Mouse (Mus musculus) heart, embryonic 14.5 days (tissue): ENCODE measurements around the gene Dmac2. TPM values are rescaled to one million over a fixed set of nuclear protein-coding genes. Genes with fewer than 3 reads are reported as not detected.
A peak's percentile ranks its signal among the peaks of the same experiment; 100 is the strongest.
"Not testable (repeated sequence)": the region's sequence is repeated elsewhere in the genome, so short reads cannot be mapped to it uniquely, and the experiment has no call there.

Experiments used
- ATAC-seq: fragments of 200-750 bp; cut with Nextera tagmentation; 2 replicates; pipeline ENCODE4 v1.8.0; 2017; ENCODE audit warnings: low read depth, moderate TSS enrichment; ENCODE audit not compliant: insufficient number of reproducible peaks, insufficient read depth, low FRiP score
- H3K27ac ChIP-seq, 2 experiments: fragments of 200-500 bp in 1 of 2; fragments of 300-500 bp in 1 of 2; sonication (generic) in 1 of 2; replicated peaks in 1 of 2; 2 replicates each; pipeline ENCODE4 v1.5.1; 2012 to 2014; ENCODE audit warnings: low read depth in 2 of 2, low read length in 2 of 2, control low read depth in 1 of 2, mild to moderate bottlenecking in 1 of 2, mixed read lengths in 1 of 2; ENCODE audit not compliant: control insufficient read depth in 1 of 2, insufficient read depth in 1 of 2
- H3K27me3 ChIP-seq: fragments of 300-500 bp; sonication (generic); 2 replicates; pipeline ENCODE4 v1.6.1; 2014; ENCODE audit warnings: mild to moderate bottlenecking, low read length, control low read depth; ENCODE audit not compliant: control insufficient read depth, insufficient read depth
- H3K36me3 ChIP-seq: fragments of 300-500 bp; sonication (generic); 2 replicates; pipeline ENCODE4 v1.6.1; 2014; ENCODE audit warnings: mild to moderate bottlenecking, control low read depth, low read length, mixed read lengths; ENCODE audit not compliant: control insufficient read depth, insufficient read depth
- H3K4me1 ChIP-seq, 2 experiments: fragments of 200-500 bp in 1 of 2; fragments of 300-500 bp in 1 of 2; sonication (generic) in 1 of 2; 2 replicates each; pipeline ENCODE4 v1.6.1; 2012 to 2014; ENCODE audit warnings: low read length in 2 of 2, control low read depth in 1 of 2, mixed read lengths in 1 of 2; ENCODE audit not compliant: control insufficient read depth in 2 of 2, insufficient read depth in 2 of 2
- H3K4me2 ChIP-seq: fragments of 300-500 bp; sonication (generic); 2 replicates; pipeline ENCODE4 v1.6.1; 2014; ENCODE audit warnings: mild to moderate bottlenecking, low read length
- H3K4me3 ChIP-seq, 2 experiments: fragments of 200-500 bp in 1 of 2; fragments of 300-500 bp in 1 of 2; sonication (generic) in 1 of 2; 2 replicates each; pipeline ENCODE4 v1.5.1; 2012 to 2014; ENCODE audit warnings: low read length in 2 of 2, mild to moderate bottlenecking in 2 of 2, control low read depth in 1 of 2, low read depth in 1 of 2, moderate library complexity in 1 of 2; ENCODE audit not compliant: control insufficient read depth in 1 of 2, insufficient read depth in 1 of 2
- H3K9ac ChIP-seq: fragments of 300-500 bp; sonication (generic); 2 replicates; pipeline ENCODE4 v1.6.1; 2014; ENCODE audit warnings: mild to moderate bottlenecking, low read length
- H3K9me3 ChIP-seq: fragments of 300-500 bp; sonication (generic); 2 replicates; pipeline ENCODE4 v1.6.1; 2016; ENCODE audit warnings: low read length, control low read depth; ENCODE audit not compliant: control insufficient read depth
- WGBS: fragments of 180-500 bp; shearing (Covaris S2); extraction: QIAGEN DNeasy Blood & Tissue Kit; methylation state at CpG from one replicate; pipeline ENCODE4 v1.1.7; 2014; 5-methylcytosine and 5-hydroxymethylcytosine counted together
- polyA plus RNA-seq: library from polyadenylated mRNA; unstranded; fragments of >200 nt; fragmentation: Nextera tagmentation; extraction: Ambion mirVana; gene quantifications from 2 replicates; pipeline ENCODE4 v1.2.1, GENCODE M21; 2014

Dmac2 gene
- polyA plus RNA-seq, result 62.7 and 66.3 TPM in 2 replicates

GRCm38 (mm10) chr7:25618865-25619721, at the start of gene Dmac2:
TSS of gene Dmac2 (plus strand) at chr7:25619414.
- Histone ChIP-seq H3K4me1 (peaks cover 5 to 6% of the 10 kb centered on the region in 2 experiments), H3K27ac (peak within 1 kb of the TSS; percentile 51 to 77), H3K27me3 (no peaks in the 10 kb centered on the region), H3K9me3 (no peaks in the 10 kb centered on the region), H3K4me2 (peak within 1 kb of the TSS; percentile 86), H3K36me3 (peaks cover 35% of the 10 kb centered on the region), H3K9ac (peak within 1 kb of the TSS; percentile 79), H3K4me3 (peak within 1 kb of the TSS; percentile 81 to 87)
- peak; percentile 87 for ATAC-seq
- 1% methylated on average over 53 of the region's 53 CpGs for WGBS

- H3K4me1 ChIP-seq, result not testable (repeated sequence)
- WGBS, result 65% methylated on average over 5 of the region's 5 CpGs
These were observed 45.4 kb upstream of the Dmac2 start for GRCm38 (mm10) chr7:25573806-25574205.

GRCm38 (mm10) chr7:25575105-25575504, 44.1 kb upstream of the Dmac2 start:
- no peaks in the 10 kb centered on the region for H3K27me3 ChIP-seq
- no peaks in the 10 kb centered on the region for H3K9me3 ChIP-seq
- no peaks in the 10 kb centered on the region for H3K36me3 ChIP-seq
- 73% methylated on average over 5 of the region's 5 CpGs for WGBS
- ATAC-seq, result no peak
- H3K4me1 ChIP-seq, result no peaks in the 10 kb centered on the region
- no peak overlapping the region for H3K4me3 ChIP-seq
- no peak overlapping the region for H3K27ac ChIP-seq
- H3K9ac ChIP-seq, result no peak overlapping the region
- H3K4me2 ChIP-seq, result no peak overlapping the region

More at GRCm38 (mm10) chr7:25573806-25574205, 45.4 kb upstream of the Dmac2 start:
- H3K27ac ChIP-seq, ATAC-seq, H3K4me3 ChIP-seq, H3K9ac ChIP-seq, H3K36me3 ChIP-seq, H3K9me3 ChIP-seq, H3K27me3 ChIP-seq, H3K4me2 ChIP-seq: not testable (repeated sequence)

GRCm38 (mm10) chr7:25575870-25576269, 43.3 kb upstream of the Dmac2 start:
- no peaks in the 10 kb centered on the region for H3K9me3 ChIP-seq
- ATAC-seq, result no peak
- no peaks in the 10 kb centered on the region for H3K27me3 ChIP-seq
- H3K27ac ChIP-seq, result no peak overlapping the region
- H3K4me2 ChIP-seq, result no peak overlapping the region
- 12% methylated on average over 8 of the region's 8 CpGs for WGBS
- H3K4me1 ChIP-seq, result no peaks in the 10 kb centered on the region
- no peaks in the 10 kb centered on the region for H3K36me3 ChIP-seq
- H3K4me3 ChIP-seq, result no peak overlapping the region
- no peak overlapping the region for H3K9ac ChIP-seq

- H3K36me3 ChIP-seq, H3K4me3 ChIP-seq, H3K9me3 ChIP-seq, H3K27me3 ChIP-seq, H3K4me1 ChIP-seq, H3K9ac ChIP-seq, H3K4me2 ChIP-seq, ATAC-seq, H3K27ac ChIP-seq: not testable (repeated sequence)
- 22% methylated on average over 6 of the region's 6 CpGs for WGBS
These were observed 42.9 kb upstream of the Dmac2 start for GRCm38 (mm10) chr7:25576308-25576707.

GRCm38 (mm10) chr7:25576793-25577437, 42.3 kb upstream of the Dmac2 start:
- not testable (repeated sequence) for H3K9me3 ChIP-seq, H3K4me2 ChIP-seq, H3K9ac ChIP-seq, ATAC-seq, H3K4me3 ChIP-seq, H3K36me3 ChIP-seq, H3K4me1 ChIP-seq, H3K27me3 ChIP-seq, H3K27ac ChIP-seq
- WGBS, result 73% methylated on average over 11 of the region's 14 CpGs

GRCm38 (mm10) chr7:25579441-25579840, 39.8 kb upstream of the Dmac2 start:
- Histone ChIP-seq H3K27me3 (no peaks in the 10 kb centered on the region), H3K36me3 (no peaks in the 10 kb centered on the region), H3K4me1 (no peaks in the 10 kb centered on the region), H3K4me3 (no peak overlapping the region), H3K4me2 (no peak overlapping the region), H3K9ac (no peak overlapping the region), H3K27ac (no peak overlapping the region), H3K9me3 (no peaks in the 10 kb centered on the region; the same call in 1 of the 2 replicates)
- no peak for ATAC-seq
- WGBS, result 76% methylated on average over 10 of the region's 10 CpGs
